9 mouse cellular contexts compared by ENCODE assay signal in genomic region chr10:96724436-96725175, GRCm38 (mm10).
DNase-seq lines count a peak whose midpoint lies in the region; ATAC-seq and TF ChIP-seq lines count a peak whose summit lies in the region.
"Had no signal": no experiment of that assay in that cellular context is flagged by ENCODE, and none has a peak within 500 bp of the region (broad histone marks: within the 10 kb centered on the region; RNA-seq: fewer than 3 reads in every experiment).

No protein-coding gene starts in this region.

- H3K9ac ChIP-seq in heart, postnatal 0 days (replicated peaks; ENCODE audit: low read depth, low read length): no peak overlapping the region
- H3K9ac ChIP-seq in heart, adult 2 months (ENCODE audit: low read depth, low read length): no peak overlapping the region
- no peak overlapping the region for H3K9ac ChIP-seq in liver, embryonic 13.5 days
- H3K9ac ChIP-seq in stomach, postnatal 0 days (ENCODE audit: low read length): no peak overlapping the region
- H3K9ac ChIP-seq in forebrain, embryonic 14.5 days (ENCODE audit: low read length): no peak overlapping the region

- no peak overlapping the region for H3K4me3 ChIP-seq in heart, postnatal 0 days (ENCODE audit: low read depth, low read length)
- H3K4me3 ChIP-seq in heart, adult 2 months: no peak overlapping the region
- no peak overlapping the region for H3K4me3 ChIP-seq in liver, embryonic 13.5 days (replicated peaks)
- H3K4me3 ChIP-seq in stomach, postnatal 0 days (ENCODE audit: low read depth, low read length): no peak overlapping the region
- H3K4me3 ChIP-seq in forebrain, embryonic 14.5 days (ENCODE audit: low read depth, low read length): no peak overlapping the region

- TF ChIP-seq EP300 in heart, postnatal 0 days (IDR thresholded peaks at IDR 0.05; ENCODE audit: low read depth): no peak
- no peak for TF ChIP-seq EP300 in heart, adult 2 months (IDR thresholded peaks at IDR 0.05; ENCODE audit: insufficient read depth, low read depth, low read length)
- no peak for TF ChIP-seq EP300 in stomach, postnatal 0 days (optimal IDR thresholded peaks at IDR 0.05)

- intact Hi-C loops in heart, adult 2 months (cut with DNase I): no loop called here

- H3K9me3 ChIP-seq in heart, postnatal 0 days (replicated peaks; ENCODE audit: control insufficient read depth, low read length): no peaks in the 10 kb centered on the region
- no peaks in the 10 kb centered on the region for H3K9me3 ChIP-seq in liver, embryonic 13.5 days (replicated peaks)
- no peaks in the 10 kb centered on the region for H3K9me3 ChIP-seq in stomach, postnatal 0 days (ENCODE audit: control insufficient read depth, low read length)
- no peaks in the 10 kb centered on the region for H3K9me3 ChIP-seq in forebrain, embryonic 14.5 days (replicated peaks; ENCODE audit: control insufficient read depth, low read length)

- no peak for ATAC-seq in heart, postnatal 0 days (ENCODE audit: insufficient read depth, low read depth)
- peak; percentile 44; the same call in 1 of the 2 replicates for ATAC-seq in liver, embryonic 13.5 days (ENCODE audit: low read depth)
- ATAC-seq in stomach, postnatal 0 days (ENCODE audit: low FRiP score, low TSS enrichment): no peak
- no peak for ATAC-seq in forebrain, embryonic 14.5 days

- H3K4me2 ChIP-seq in heart, postnatal 0 days (ENCODE audit: low read depth, low read length): no peak overlapping the region
- H3K4me2 ChIP-seq in liver, embryonic 13.5 days: no peak overlapping the region
- no peak overlapping the region for H3K4me2 ChIP-seq in stomach, postnatal 0 days (replicated peaks; ENCODE audit: low read depth)
- no peak overlapping the region for H3K4me2 ChIP-seq in forebrain, embryonic 14.5 days (ENCODE audit: low read length)

- no peak for DNase-seq in heart, postnatal 0 days (ENCODE audit: low spot score)
- no peak for DNase-seq in heart, adult 2 months
- peak; percentile 24 for DNase-seq in R1 (ENCODE audit: low read depth, low spot score)
- peak; percentile 11 for DNase-seq in liver, embryonic 13.5 days
- DNase-seq in stomach, postnatal 0 days (ENCODE audit: low spot score): peak; percentile 30
- no peak for DNase-seq in kidney, adult 8-10 months
- no peak for DNase-seq in forebrain, embryonic 14.5 days (ENCODE audit: low spot score)
- DNase-seq in layer of hippocampus, adult 9-10 months (ENCODE audit: low spot score): no peak
- DNase-seq: heart, postnatal 14 days had no signal

- H3K36me3 ChIP-seq in heart, postnatal 0 days (replicated peaks; ENCODE audit: control insufficient read depth, insufficient read depth, low read length): no peaks in the 10 kb centered on the region
- no peaks in the 10 kb centered on the region for H3K36me3 ChIP-seq in heart, adult 2 months (ENCODE audit: control insufficient read depth, insufficient read depth, low read length)
- H3K36me3 ChIP-seq in liver, embryonic 13.5 days: no peaks in the 10 kb centered on the region
- no peaks in the 10 kb centered on the region for H3K36me3 ChIP-seq in stomach, postnatal 0 days (ENCODE audit: control insufficient read depth, insufficient read depth, low read length)
- no peaks in the 10 kb centered on the region for H3K36me3 ChIP-seq in forebrain, embryonic 14.5 days (ENCODE audit: control insufficient read depth, insufficient read depth, low read length)

- no peak for TF ChIP-seq POLR2A in heart, adult 2 months (IDR thresholded peaks at IDR 0.05; ENCODE audit: insufficient read depth, low read depth, low read length)

- no peaks in the 10 kb centered on the region for H3K79me2 ChIP-seq in heart, adult 2 months (replicated peaks; ENCODE audit: control insufficient read depth, insufficient read depth, low read length)

- WGBS in heart, postnatal 0 days: 56% methylated on average over 11 of the region's 11 CpGs
- 64% methylated on average over 11 of the region's 11 CpGs for WGBS in heart, adult 2 months
- WGBS in liver, embryonic 13.5 days (ENCODE audit: insufficient replicate concordance): 28% methylated on average over 11 of the region's 11 CpGs
- 37% methylated on average over 11 of the region's 11 CpGs for WGBS in stomach, postnatal 0 days
- 45% methylated on average over 11 of the region's 11 CpGs for WGBS in forebrain, embryonic 14.5 days

- H3K27ac ChIP-seq in heart, postnatal 0 days (ENCODE audit: low read depth): peak overlapping the region; percentile 54; the same call in 1 of the 2 replicates
- H3K27ac ChIP-seq in heart, adult 2 months: no peak overlapping the region
- no peak overlapping the region for H3K27ac ChIP-seq in liver, embryonic 13.5 days
- H3K27ac ChIP-seq in stomach, postnatal 0 days (replicated peaks): peak overlapping the region; percentile 56
- no peak overlapping the region for H3K27ac ChIP-seq in forebrain, embryonic 14.5 days (ENCODE audit: low read depth, low read length)

- no peaks in the 10 kb centered on the region for H3K27me3 ChIP-seq in heart, postnatal 0 days (ENCODE audit: control insufficient read depth, insufficient read depth, low read length)
- H3K27me3 ChIP-seq in heart, adult 2 months (ENCODE audit: control insufficient read depth, insufficient read depth, low read length): no peaks in the 10 kb centered on the region
- no peaks in the 10 kb centered on the region for H3K27me3 ChIP-seq in liver, embryonic 13.5 days
- no peaks in the 10 kb centered on the region for H3K27me3 ChIP-seq in stomach, postnatal 0 days (ENCODE audit: control insufficient read depth, insufficient read depth, low read length)
- H3K27me3 ChIP-seq in forebrain, embryonic 14.5 days (replicated peaks; ENCODE audit: control insufficient read depth, insufficient read depth, low read length): no peaks in the 10 kb centered on the region

- H3K4me1 ChIP-seq in heart, postnatal 0 days (ENCODE audit: control insufficient read depth, insufficient read depth): peaks cover 9% of the 10 kb centered on the region; the same call in 1 of the 2 replicates
- H3K4me1 ChIP-seq in heart, adult 2 months (ENCODE audit: control insufficient read depth, insufficient read depth, low read length): no peaks in the 10 kb centered on the region
- peaks cover 29% of the 10 kb centered on the region for H3K4me1 ChIP-seq in liver, embryonic 13.5 days (replicated peaks)
- peaks cover 5% of the 10 kb centered on the region; the same call in 1 of the 2 replicates for H3K4me1 ChIP-seq in stomach, postnatal 0 days (replicated peaks; ENCODE audit: control insufficient read depth, insufficient read depth)
- peaks cover 16% of the 10 kb centered on the region; the same call in 1 of the 2 replicates for H3K4me1 ChIP-seq in forebrain, embryonic 14.5 days (ENCODE audit: control insufficient read depth, insufficient read depth, low read length)

- TF ChIP-seq CTCF in heart, postnatal 0 days (IDR thresholded peaks at IDR 0.05; ENCODE audit: low read depth): no peak
- TF ChIP-seq CTCF in heart, adult 2 months (IDR thresholded peaks at IDR 0.05): no peak
- TF ChIP-seq CTCF in stomach, postnatal 0 days (IDR thresholded peaks at IDR 0.05; ENCODE audit: low read depth): no peak

Comparison
In these comparisons a context has a peak if more than half of its experiments do, and no peak if none do; other contexts are left out.
1. H3K27ac ChIP-seq: peak in heart, postnatal 0 days (single experiment) and stomach, postnatal 0 days (single experiment); none in heart, adult 2 months (single experiment), liver, embryonic 13.5 days (single experiment) and forebrain, embryonic 14.5 days (single experiment).
2. DNase-seq: peak in R1 (single experiment), liver, embryonic 13.5 days (single experiment) and stomach, postnatal 0 days (single experiment); none in heart, postnatal 0 days (single experiment), heart, adult 2 months (0 of 2), kidney, adult 8-10 months (0 of 2), forebrain, embryonic 14.5 days (single experiment) and layer of hippocampus, adult 9-10 months (single experiment).